Mouse (Mus musculus) lung, postnatal 0 days (tissue): ENCODE measurements around the gene Sema6d. TPM values are rescaled to one million over a fixed set of nuclear protein-coding genes. Genes with fewer than 3 reads are reported as not detected.

ENCODE experiments used
- ATAC-seq: fragments of 200-750 bp; cut with Nextera tagmentation; 2 replicates; pipeline ENCODE4 v1.8.0; 2017; ENCODE audit warnings: moderate library complexity
- DNase-seq: peaks from one replicate; pipeline ENCODE4 v3.0.0-alpha.2; 2016; ENCODE audit warnings: low spot score
- H3K27ac ChIP-seq: fragments of 300-500 bp; sonication (generic); 2 replicates; pipeline ENCODE4 v1.5.1; 2014; ENCODE audit warnings: antibody characterized with exemption, mild to moderate bottlenecking, low read length, mixed read lengths
- H3K27me3 ChIP-seq: fragments of 300-500 bp; sonication (generic); replicated peaks from 2 replicates; pipeline ENCODE4 v1.6.1; 2014; ENCODE audit warnings: low read length, mixed read lengths; ENCODE audit not compliant: insufficient read depth
- H3K36me3 ChIP-seq: fragments of 300-500 bp; sonication (generic); 2 replicates; pipeline ENCODE4 v1.6.1; 2014; ENCODE audit warnings: low read length, mixed read lengths; ENCODE audit not compliant: insufficient read depth
- H3K4me1 ChIP-seq: fragments of 300-500 bp; sonication (generic); 2 replicates; pipeline ENCODE4 v1.6.1; 2014; ENCODE audit warnings: antibody characterized with exemption, low read depth, low read length, mixed read lengths; ENCODE audit not compliant: insufficient read depth
- H3K4me2 ChIP-seq: fragments of 300-500 bp; sonication (generic); replicated peaks from 2 replicates; pipeline ENCODE4 v1.6.1; 2014; ENCODE audit warnings: low read depth, mild to moderate bottlenecking, low read length, moderate library complexity, mixed read lengths
- H3K4me3 ChIP-seq: fragments of 300-500 bp; sonication (generic); 2 replicates; pipeline ENCODE4 v1.5.1; 2014; ENCODE audit warnings: low read depth, low read length
- H3K9ac ChIP-seq: fragments of 300-500 bp; sonication (generic); replicated peaks from 2 replicates; pipeline ENCODE4 v1.6.1; 2014; ENCODE audit warnings: low read depth, mild to moderate bottlenecking
- H3K9me3 ChIP-seq: fragments of 300-500 bp; sonication (generic); 2 replicates; pipeline ENCODE4 v1.6.1; 2016; ENCODE audit warnings: low read length, mixed read lengths
- CTCF ChIP-seq: IDR thresholded peaks from 2 replicates; pipeline ENCODE4 v1.5.1; 2016; ENCODE audit warnings: antibody characterized with exemption, mild to moderate bottlenecking
- EP300 ChIP-seq: IDR thresholded peaks from 2 replicates; pipeline ENCODE4 v1.6.1; 2016; ENCODE audit warnings: antibody characterized with exemption, mild to moderate bottlenecking, control low read depth
- WGBS: fragments of 180-500 bp; shearing (Covaris S2); extraction: QIAGEN DNeasy Blood & Tissue Kit; methylation state at CpG from one replicate; pipeline ENCODE4 v1.1.7; 2014; 5-methylcytosine and 5-hydroxymethylcytosine counted together
- polyA plus RNA-seq: library from polyadenylated mRNA; unstranded; fragments of >200 nt; fragmentation: Nextera tagmentation; extraction: Ambion mirVana; gene quantifications from 2 replicates; pipeline ENCODE4 v1.2.1, GENCODE M21; 2015

Sema6d gene
- polyA plus RNA-seq, 1 experiment from 2014 or later = 7.4 TPM

DNA sequence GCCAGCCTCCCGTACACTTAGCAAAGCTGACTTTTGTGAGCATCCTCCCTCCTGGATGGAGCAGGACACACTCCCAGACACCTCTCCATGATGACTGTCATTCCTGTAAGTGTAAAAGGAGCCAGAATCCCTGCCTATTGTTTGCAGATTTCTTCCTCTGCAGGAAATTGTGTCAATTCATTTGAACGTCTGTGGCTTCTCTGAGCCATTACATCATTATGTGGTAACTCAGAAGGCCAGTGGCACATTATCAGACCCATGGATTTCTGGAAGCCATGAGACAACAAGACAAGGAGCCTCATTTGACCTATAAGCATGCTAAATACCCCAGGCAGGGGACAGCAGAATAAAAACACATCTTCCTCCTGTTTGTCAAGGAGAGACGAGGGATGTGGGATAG lies 327.0 kb downstream of the Sema6d start:
- Histone ChIP-seq H3K36me3 (no peaks in the 10 kb centered on the region), H3K27me3 (no peaks in the 10 kb centered on the region), H3K9me3 (no peaks in the 10 kb centered on the region), H3K4me3 (no peak overlapping the region), H3K4me1 (no peaks in the 10 kb centered on the region), H3K27ac (no peak overlapping the region), H3K9ac (no peak overlapping the region), H3K4me2 (no peak overlapping the region)
- TF ChIP-seq EP300 (no peak), CTCF (no peak)
- ATAC-seq = no peak
- no peak for DNase-seq
- WGBS = 69% methylated on average over 3 of the region's 3 CpGs

DNA sequence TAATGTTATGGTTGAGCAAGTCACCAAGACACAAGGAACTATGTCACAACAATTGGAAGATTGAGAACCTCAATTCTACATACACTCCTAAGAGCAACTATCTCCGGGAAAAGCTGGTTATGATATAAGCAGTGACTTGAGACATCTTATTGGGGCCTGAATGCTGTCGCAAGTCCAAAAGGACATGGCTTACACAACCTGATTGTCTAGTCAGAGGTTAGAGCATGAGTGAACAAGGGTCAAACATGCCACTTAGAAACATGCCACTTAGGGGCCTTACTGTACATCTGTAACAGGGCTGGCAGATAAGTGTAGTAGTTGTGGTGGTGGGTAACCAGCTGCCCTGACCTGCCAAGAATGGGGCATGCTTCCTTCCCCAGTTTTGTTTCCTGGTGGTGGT lies 328.6 kb downstream of the Sema6d start:
- Histone ChIP-seq H3K36me3 (no peaks in the 10 kb centered on the region), H3K4me2 (no peak overlapping the region), H3K9ac (no peak overlapping the region), H3K27ac (no peak overlapping the region), H3K27me3 (no peaks in the 10 kb centered on the region), H3K9me3 (no peaks in the 10 kb centered on the region), H3K4me1 (no peaks in the 10 kb centered on the region), H3K4me3 (no peak overlapping the region)
- DNase-seq (no peak), ATAC-seq (no peak)
- 92% methylated on average over 2 of the region's 2 CpGs for WGBS
- TF ChIP-seq EP300 (no peak), CTCF (no peak)

DNA sequence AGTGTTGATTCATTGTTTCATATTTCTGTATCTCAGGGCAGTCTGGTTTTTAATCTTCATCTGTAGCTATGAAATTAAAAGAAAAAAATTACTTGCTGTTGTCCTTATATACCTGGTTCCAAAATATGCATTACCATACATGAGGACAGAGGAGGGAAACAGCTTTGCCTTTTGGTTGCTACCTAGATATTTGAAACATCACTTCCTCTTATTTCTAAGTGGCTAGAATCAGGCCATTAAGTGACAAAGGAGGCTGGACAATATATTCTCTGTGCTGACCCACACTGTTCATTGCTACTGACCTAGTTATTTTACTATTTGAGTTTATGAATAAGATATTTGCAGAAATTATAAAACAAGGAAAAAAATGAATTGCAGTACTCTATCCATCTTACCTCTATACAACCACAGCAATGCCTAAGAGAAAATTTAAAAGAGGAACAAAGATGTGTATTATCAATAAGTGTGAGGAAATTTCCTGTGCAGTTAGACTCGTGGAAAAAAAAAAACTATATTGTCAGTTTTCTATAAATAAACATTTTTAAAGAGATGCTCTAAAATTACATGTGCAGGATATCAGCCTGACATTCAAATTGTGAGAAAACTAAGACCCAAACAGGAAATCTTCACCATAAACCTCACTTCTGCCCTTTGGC lies 330.5 kb downstream of the Sema6d start:
- H3K4me1 ChIP-seq = no peaks in the 10 kb centered on the region
- no peaks in the 10 kb centered on the region for H3K9me3 ChIP-seq
- no peak overlapping the region for H3K27ac ChIP-seq
- no peaks in the 10 kb centered on the region for H3K27me3 ChIP-seq
- H3K9ac ChIP-seq = no peak overlapping the region
- 28% methylated on average over 1 of the region's 1 CpGs for WGBS
- H3K36me3 ChIP-seq = no peaks in the 10 kb centered on the region
- no peak overlapping the region for H3K4me3 ChIP-seq
- ATAC-seq = no peak
- DNase-seq = no peak
- no peak overlapping the region for H3K4me2 ChIP-seq
- TF ChIP-seq EP300 (no peak), CTCF (no peak)

DNA sequence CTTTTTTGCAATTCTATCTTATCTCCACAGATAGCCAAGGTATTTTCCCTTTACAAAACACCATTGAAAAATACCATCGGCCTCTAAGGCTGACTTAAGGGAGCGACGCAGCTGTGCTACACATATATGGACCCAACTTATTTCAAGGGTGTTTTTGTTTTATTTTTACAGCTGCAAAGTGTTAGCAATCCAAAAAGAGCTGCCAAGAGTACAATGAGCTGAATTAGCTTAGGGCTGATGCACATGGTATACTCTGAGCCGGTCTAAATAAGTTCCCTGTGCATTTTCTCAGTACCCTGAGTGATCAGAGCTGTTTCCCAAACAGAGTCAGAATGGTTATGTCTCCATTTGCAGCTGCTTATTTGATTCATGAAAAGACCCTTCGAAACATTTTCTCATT lies 340.0 kb downstream of the Sema6d start:
- ATAC-seq (no peak), DNase-seq (no peak)
- H3K27me3 ChIP-seq = no peaks in the 10 kb centered on the region
- H3K27ac ChIP-seq = no peak overlapping the region
- H3K9ac ChIP-seq = no peak overlapping the region
- H3K4me2 ChIP-seq = no peak overlapping the region
- no peak for TF ChIP-seq CTCF
- TF ChIP-seq EP300 = no peak
- no peaks in the 10 kb centered on the region for H3K36me3 ChIP-seq
- WGBS = 86% methylated on average over 5 of the region's 5 CpGs
- no peak overlapping the region for H3K4me3 ChIP-seq
- H3K9me3 ChIP-seq = no peaks in the 10 kb centered on the region
- H3K4me1 ChIP-seq = no peaks in the 10 kb centered on the region

DNA sequence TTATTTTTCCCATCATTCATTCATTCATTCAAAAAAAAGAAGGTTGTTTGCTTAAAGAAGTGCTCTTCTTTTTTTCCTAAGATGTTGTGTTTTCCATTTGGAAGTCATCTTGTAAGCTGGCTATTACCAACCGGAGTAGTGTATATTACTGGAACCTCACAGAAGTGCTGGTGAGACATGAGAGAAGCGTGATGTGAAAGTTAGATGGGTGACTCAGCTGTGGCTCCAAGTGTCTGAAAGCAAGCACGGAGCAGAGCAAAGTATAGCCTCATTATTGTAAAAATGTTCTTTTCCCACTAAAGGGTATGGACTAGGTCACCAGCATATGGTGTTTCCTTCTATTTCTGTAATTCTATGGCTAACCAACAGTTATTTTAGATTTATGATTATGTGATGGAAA lies 340.9 kb downstream of the Sema6d start:
- H3K4me3 ChIP-seq = no peak overlapping the region
- no peak overlapping the region for H3K4me2 ChIP-seq
- ATAC-seq = no peak
- DNase-seq = no peak
- TF ChIP-seq EP300 = no peak
- TF ChIP-seq CTCF = no peak
- H3K9me3 ChIP-seq = no peaks in the 10 kb centered on the region
- no peak overlapping the region for H3K27ac ChIP-seq
- H3K27me3 ChIP-seq = no peaks in the 10 kb centered on the region
- H3K36me3 ChIP-seq = no peaks in the 10 kb centered on the region
- 71% methylated on average over 3 of the region's 3 CpGs for WGBS
- H3K9ac ChIP-seq = no peak overlapping the region
- no peaks in the 10 kb centered on the region for H3K4me1 ChIP-seq

DNA sequence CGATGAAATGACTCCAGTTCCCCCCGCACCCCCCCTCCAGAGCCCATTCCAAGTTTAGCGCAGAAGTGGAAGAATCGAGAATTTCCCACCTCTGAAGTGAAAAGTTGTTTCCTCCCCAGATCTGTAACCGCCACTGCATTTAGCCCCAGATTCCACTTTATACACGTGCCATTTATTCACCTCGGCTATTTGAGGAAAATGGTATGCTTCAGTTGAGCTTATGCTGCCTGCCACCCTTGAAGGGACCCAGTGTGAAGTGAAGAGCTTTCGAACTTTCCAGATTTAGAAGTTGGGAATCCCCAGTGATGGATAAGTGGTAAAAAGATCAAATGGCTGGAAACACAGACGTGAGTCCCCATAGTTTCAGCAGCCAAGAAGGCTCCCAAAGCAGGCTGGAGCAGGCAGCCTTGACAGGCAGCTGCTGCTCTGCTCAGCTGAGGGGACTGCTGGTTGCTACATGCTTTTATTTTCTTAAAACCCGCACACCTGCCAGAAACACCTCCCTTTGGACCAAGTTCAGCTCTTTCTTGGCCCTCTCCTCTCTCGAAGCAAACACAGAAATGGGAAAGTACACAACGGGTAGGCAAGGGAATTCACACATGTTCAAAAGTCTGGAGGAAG lies 345.7 kb downstream of the Sema6d start:
- H3K9me3 ChIP-seq = no peaks in the 10 kb centered on the region
- DNase-seq (no peak), ATAC-seq (no peak)
- H3K4me1 ChIP-seq = no peaks in the 10 kb centered on the region
- H3K27me3 ChIP-seq = no peaks in the 10 kb centered on the region
- H3K9ac ChIP-seq = no peak overlapping the region
- H3K27ac ChIP-seq = no peak overlapping the region
- WGBS = 57% methylated on average over 12 of the region's 12 CpGs
- H3K36me3 ChIP-seq = no peaks in the 10 kb centered on the region
- no peak overlapping the region for H3K4me3 ChIP-seq
- no peak for TF ChIP-seq CTCF
- no peak for TF ChIP-seq EP300
- H3K4me2 ChIP-seq = no peak overlapping the region
